Mouse (Mus musculus) adrenal gland, postnatal 4 days (tissue): Measurements from ENCODE around the gene Adgrb2. TPM values are rescaled to one million over a fixed set of nuclear protein-coding genes. Genes with fewer than 3 reads are reported as not detected.

Source experiments
- DNase-seq, 2 experiments: peaks; one replicate each; pipeline ENCODE4 v3.0.0; 2021 to 2022; ENCODE audit warnings: low spot score in 2 of 2, mixed read lengths in 2 of 2
- long read RNA-seq, 2 experiments: library from polyadenylated mRNA; stranded (forward); transcript quantifications; one replicate each; pipeline ENCODE4 v2.0.0; 2021
- total RNA-seq, 2 experiments: library from RNA; stranded (reverse); gene quantifications; 2 replicates each; pipeline ENCODE4 v1.2.3; 2021

The Adgrb2 gene
- total RNA-seq: 10 to 100 TPM; 41.2 to 43.1 TPM
- long read RNA-seq, experiment 1, full-length matches to known transcripts: 2 of 29 reads
- long read RNA-seq, experiment 1, partial matches to known transcripts: 16 of 29 reads
- long read RNA-seq, experiment 1, other reads (novel, unspliced or antisense): 11 of 29 reads
- long read RNA-seq, experiment 2, partial matches to known transcripts: 33 of 52 reads
- long read RNA-seq, experiment 2, other reads (novel, unspliced or antisense): 19 of 52 reads

DNA sequence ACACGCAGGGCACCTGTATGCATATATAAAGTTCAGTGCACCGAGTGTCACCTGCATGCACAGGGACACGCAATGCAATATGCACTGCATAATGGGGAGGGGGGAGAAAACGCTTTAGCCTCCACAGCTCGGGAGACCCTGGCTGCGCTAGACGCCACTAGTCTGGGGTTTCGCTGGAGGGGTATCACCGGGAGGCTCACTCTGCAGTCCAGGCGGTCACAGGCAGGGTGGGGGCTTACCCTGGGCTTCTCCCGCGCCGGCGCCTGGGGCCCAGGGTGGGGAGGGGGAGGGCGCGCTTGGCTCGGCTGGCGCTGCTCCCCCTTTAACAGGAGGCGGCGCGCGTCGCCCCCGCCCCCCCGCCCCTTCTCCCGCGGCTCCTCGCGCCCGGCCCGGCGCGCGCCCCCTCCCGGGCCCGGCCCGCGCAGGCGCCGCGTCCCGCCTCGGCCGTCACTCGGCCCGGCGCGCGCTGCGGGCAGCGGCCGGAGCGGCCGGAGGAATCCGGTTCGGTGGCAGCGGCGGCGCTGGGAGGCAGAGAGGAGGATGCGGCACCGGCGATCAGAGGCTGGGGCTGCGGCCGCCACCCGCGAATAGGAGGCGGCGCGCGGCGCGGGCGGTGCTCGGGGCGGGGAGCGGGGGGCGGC is at the start of gene Adgrb2:
TSS of gene Adgrb2 (plus strand) at position 450 of the 641 bp plus-strand sequence.
- DNase-seq: no peak

DNA sequence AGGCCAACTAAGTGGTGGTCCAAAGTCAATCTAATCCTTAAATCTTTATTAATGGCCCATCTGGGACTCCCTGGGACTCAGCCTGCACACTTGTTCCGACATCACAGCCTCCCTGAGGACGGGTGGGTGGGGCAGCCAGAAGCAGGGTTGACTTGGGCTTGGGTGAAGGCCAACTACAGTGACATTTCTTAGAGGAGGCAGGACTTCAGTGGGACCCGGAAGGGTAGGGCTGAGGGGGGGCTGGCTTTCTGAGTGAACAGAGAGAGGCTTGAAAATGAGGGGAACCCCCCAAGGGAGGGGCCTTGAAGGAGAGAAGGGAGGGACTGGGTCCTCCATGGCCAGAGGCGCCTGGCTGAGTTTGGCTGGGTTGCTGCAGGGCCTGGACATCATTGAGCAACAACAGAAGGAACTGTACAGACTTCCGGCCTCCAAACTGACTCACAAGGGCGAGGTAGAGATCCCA is 33.3 kb upstream of the Adgrb2 start:
- no peak for DNase-seq

DNA sequence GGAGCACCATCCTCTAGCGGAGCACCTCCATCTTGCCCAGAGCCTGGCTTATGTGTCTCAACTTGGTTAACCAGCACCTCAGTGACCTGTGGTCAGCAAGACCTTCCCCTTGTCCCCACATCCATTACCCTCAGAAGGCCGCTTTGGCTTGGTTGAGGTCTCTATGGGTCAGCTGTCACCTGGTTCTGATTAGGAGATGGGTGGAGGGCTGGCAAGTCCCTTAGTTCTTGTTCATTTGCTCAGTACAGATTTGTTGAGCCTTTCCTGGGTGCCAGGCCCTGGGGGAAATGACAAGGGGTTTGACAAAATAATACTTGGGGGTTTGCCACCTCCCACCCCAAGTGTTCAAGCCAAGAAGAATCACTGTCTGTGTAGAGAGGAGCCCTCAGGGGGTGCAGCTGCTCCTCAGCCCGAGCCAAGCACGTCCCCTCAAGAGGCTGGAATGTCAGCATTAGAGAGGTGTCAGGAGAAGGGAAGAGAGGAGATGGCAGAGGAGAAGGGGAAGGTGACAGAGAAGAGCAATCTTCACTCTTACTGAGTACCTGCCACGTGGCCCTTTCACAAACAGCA is 32.3 kb upstream of the Adgrb2 start:
- no peak for DNase-seq

DNA sequence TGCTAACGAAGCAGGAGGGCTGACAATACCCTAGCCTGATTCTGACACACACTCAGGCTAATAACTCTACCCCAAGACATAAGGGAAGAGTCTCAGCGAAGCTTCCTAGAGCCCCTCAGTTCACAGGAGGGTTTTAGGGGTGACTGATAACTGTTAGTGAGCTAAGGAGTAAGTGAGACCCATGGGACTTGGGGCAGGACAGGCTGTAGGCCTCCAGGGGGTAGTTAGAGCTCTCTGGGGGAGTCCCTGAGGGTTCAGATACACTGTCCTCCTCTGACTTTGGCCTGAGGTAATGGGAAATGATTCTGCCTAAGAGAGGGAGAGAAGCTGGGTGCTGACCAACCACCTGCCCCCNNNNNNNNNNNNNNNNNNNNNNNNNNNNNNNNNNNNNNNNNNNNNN is 30.1 kb upstream of the Adgrb2 start:
- no peak for DNase-seq

DNA sequence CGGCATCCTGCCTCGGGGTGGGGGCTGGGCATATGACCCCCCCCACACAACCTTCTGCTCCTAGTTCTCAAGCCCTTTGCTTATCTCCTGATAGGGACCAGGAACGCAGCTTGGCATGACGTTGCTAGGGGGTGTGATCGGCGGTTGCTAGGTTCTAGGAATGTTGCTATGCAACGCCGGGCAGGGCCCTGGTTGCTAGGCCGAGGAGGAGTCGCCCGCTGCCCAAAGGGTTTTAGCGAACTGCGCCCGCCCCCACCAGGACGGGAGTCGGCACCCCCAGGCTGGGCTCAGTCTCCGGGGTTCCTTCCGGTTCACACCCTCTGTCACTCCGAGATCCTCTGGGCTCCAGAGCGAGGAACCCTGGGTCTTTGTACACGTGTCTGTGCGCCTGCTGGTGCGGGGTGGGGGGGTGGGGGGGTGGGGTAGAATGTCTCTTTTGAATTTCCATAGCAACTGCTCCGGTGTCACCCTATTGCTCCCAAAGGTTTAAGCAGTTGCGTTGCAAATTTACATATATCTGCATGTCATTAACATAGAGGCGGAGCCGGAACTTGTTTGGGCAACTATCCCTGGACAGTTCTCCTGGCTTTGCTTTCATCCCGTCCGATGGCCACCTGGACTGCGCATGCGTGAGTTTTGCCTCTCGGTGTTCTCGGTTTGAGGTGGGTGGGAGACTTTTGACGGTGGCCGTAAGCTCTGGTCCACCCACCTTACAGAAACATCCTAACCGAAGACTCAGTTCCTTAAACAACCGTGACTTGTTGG is 24.3 kb upstream of the Adgrb2 start:
- peak in 1 of 2 experiments; percentile 40 for DNase-seq

DNA sequence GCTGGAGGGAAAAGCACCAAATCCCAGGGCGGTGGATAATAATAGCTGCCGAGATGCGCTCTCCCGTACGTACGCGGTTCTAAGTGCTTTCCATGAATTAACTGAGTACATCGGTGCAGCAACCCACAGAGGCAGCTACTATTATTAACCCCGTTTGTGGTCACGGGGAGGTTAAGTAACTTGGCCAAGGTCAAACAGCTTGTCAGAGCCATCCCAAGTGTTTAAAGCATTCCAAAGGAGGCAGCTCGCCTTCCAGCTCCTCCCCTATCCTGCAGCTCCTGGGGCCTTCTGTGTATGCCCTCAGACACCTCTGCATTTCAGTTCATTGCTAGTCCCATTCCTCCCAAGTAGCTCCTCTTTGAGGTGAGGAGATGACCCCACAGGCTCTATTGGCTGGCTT is 19.4 kb upstream of the Adgrb2 start:
- no peak for DNase-seq

DNA sequence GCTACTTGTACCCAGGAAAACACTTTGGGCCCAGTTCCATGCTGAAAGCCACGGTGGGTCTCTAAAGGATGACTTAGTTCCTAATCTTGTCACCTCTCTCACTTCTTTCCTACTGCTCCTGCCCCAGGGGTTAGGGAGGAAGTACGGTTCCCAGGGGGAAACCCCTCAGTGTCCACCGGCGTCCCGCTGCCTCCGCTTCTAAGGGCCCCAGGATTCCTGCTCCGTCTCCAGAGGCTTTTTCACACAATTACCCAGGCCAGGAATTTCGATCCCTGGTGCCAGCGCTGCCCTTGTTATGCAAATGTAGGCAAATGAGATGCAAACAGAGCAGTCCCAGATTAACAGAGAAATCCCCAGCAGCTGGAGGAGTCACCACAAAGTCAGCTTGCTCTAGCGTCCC is 18.5 kb upstream of the Adgrb2 start:
- no peak for DNase-seq

DNA sequence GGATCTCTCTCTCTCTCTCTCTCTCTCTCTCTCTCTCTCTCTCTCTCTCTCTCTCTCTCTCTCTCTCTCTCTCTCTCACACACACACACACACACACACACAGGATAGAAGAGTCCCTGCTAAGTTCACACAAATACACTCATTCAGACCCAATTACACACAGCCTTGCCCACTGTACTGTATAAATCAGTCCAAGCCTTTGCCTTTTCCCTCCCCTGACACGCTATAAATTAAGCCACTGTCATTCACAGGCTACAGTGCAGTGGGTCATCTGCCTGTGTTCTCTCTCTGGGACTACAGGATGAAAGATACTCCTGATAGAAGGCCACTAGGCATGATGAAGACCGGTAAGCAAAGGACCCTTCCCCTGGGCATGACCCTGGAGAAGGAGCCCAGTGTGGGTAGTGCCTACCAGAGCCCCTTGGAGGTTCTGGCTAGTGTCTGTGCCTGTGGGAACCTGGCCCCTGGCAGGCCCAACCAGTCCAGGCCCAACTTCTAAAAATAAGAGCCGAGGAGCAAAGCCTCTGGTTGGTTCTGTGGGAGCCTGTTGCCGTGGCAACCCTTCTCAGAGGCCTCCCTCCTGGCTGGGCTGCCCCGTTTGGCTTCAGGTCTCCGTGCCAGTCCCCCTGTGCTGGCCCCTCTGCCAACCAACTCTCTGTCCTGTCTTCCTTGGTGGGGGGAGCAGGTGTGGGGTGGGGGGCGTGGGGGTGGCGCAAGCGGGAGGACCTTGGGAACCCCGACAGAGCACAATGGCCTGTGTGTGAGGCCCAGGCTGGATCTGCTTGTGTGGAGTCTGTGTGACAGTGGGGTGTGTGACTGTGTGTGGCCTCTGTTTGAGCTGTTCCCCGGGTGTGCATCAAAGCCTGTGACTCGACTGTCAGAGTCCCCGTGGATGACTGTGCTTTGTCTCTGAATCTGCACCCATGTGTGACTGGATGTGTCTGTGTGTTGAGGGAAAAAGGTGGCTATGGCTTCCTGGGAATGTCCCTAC is 17.4 kb upstream of the Adgrb2 start:
- no peak for DNase-seq

DNA sequence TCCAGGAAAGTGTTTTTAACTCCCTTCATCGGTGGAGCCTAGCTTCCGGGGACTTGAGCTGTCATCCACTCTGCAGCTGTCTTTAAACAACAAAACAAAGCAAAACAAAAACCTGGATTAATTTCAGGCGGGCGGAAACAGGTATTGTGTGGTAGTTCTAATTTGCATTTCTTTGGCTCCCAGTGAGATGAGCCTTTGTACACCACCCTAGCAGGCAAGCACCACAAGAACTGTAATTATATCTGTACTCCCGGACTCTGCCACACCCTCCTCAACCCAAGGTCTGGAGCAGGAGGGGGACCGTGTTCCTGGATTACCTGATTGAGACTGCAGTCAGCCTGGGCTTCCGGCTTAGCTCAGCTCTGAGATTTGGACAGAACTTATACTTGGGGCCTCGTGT is 14.5 kb upstream of the Adgrb2 start:
- no peak for DNase-seq

DNA sequence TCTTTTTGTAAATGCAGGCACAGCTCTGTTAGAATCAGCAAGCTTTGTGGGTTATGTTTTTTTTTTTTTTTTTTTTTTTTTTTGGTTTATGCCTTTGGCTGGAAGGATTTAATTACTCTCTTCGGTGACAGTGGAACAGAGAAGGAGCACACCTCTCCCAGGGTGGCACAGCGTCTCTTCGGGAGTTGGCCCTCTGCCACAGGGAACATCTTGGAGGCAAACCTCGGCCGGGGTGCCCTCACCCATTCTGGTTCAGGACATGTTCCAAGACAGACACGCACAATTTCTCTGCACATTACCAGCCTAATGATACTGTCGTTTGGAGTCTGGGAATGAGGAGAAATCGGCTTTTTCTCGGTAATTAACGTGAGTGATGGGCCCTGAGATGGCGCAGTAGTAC is 13.8 kb upstream of the Adgrb2 start:
- no peak for DNase-seq

DNA sequence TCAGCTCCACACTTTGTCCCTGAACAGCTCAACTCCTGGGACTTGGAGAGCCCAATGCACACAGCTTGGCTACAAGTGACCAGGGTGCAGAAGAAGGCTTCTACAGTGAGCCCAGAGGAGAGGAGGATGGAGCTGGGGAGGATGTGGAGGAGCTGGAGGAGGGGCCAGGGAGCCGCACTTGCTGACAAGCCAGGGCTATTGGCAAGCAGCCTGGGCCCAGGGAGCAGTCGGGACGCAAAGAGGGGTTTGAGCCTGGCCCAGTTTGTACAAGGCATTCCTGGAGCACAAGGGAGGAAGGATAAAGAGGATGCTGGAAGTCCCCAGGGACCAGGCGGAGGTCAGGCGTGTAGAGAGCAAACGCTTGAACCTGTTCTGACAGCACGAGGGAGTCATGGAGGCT is 12.7 kb upstream of the Adgrb2 start:
- DNase-seq: no peak

DNA sequence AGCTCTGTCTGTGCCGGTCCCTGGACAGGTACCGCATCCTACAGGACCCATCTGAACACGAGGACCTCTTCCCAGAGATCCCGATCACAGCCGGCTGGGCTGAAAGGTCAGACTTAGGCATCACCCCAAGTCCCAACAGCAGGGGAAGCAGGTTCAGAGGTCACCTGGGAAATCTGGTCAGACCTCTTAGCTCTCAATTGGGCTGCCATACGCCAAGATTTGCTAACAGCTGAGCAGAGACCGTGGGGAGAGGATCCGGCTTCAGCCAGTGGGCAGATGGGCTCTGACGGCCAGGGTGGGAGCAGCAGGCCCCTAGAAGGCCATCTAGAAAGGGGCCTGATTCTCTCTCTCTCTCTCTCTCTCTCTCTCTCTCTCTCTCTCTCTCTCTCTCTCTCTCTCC is 10.4 kb upstream of the Adgrb2 start:
- DNase-seq: no peak

DNA sequence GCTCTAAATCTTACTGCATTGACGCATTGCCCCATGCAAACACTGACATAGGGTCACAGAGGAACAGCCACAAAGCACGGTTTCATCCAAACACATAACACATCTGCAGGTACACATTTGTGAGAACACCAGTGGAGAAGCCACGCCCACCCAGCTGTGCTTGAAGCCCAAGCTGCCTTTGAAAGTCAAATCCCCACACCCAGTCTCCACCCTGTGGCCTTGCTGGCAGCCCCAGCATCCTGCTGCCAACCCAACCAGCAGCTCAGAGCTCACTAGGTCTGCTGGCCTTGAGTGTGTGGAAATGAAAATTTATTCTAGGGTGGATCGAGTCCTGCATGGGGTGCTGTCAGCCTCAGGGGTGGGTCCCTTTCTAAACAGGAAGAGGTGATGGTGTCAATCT is 7.4 kb upstream of the Adgrb2 start:
- DNase-seq: no peak

DNA sequence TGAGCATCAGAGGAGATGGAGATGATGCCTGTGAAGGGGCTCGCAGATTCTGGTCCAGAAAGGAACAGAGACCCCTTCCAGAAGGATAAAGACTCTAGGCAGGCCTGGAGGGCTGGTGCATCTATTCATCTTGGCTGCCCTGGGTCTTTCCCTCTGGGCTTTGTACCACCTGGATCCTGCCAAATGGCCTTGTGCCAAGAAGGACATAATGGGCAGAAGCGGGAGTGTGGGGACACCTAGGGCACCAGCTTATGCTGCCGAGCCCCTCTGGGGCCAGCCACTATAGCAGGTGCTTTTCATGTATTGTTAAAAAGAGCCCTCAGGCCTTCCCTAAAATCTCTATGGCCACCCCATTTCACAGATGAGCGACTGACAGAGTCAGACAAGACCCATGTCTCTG is 6.4 kb upstream of the Adgrb2 start:
- no peak for DNase-seq

DNA sequence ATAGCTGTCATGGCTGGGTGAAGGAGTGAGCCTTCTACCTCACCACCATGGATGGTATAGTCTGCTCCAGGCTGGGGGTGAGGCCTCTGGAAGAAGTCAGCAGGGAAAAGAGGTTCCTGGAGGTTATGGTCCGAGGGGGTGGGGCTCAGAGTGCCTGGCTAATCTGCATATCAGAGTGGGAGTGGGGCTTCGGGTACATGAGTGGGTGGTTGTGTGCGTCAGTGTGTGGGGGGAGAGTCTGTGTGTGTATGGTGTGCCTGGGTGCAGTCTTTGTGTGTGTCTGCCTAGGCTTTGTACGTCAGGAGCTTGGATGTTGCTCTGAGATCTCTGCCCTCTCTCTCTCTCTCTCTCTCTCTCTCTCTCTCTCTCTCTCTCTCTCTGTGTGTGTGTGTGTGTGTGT is 5.7 kb upstream of the Adgrb2 start:
- DNase-seq: no peak

DNA sequence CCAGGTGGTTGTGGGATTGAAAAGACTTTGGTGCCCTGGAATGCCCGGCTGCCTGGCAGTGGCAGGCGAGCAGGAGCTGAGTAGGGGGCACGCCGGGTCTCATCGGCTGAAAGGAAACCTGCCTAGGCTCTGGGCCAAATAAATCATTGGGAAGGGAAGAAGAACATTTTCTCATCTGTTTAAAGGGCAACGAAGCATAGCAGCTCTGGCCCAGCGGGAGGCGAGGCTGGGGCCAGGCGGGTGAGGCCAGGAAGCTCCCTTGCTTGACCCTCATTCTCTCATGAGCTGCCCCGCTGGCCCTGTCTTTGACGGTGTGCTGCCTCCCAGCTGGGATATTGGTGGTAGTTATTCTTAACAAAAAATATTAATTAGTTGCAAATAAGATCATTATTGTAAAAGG is 3.0 kb upstream of the Adgrb2 start:
- DNase-seq: no peak

DNA sequence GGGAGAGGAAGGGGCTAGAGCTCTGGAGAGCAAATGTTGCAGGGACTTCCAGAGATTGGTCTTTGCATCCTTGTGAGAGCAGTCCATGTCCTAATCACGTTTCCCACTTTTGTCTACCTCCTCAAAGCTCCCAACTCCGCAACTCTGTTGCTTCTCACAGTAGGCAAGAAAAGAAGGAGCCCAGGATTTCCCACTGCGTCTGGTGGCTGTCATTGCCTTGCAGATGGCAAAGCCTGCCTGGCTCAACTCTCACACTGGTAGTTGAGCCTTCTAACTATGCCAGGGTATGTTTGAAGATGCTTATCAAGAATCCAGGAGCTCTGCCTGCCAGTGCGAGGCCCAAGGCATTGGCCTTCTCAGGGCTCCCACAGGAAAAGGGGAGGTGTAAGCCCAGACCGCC is 1.6 kb upstream of the Adgrb2 start:
- DNase-seq: no peak

DNA sequence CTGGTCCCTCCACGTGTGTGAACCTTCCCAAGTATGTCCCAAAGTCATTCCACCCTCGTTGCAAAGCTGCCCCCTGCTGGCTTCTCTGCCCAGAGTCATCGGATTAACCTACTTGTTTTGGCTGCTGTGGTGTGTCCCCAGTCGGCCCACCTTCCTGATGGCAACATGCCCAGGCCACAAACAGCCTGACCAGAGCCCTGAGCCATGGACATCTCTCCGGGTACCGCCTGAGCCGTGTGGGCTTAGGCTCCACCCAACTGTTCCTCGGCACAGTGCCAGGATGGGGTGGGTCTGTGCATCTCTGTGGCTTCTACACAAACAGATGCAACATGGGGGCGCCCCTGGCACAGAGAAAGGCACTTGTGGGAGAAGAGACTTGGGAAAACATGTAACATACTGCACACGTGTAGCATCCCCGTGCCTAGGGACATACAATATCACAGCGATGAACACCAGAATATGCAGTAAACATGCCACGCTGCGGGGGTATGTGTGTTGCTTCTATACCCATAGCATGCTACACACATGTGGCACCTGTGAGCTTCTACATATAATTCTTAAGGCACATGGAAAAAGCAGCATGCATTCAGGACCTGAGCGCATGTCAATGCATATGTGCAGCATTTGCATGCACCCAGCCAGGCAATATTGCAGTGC is 778 bp upstream of the Adgrb2 start:
- DNase-seq: peak; percentile 30 to 54

DNA sequence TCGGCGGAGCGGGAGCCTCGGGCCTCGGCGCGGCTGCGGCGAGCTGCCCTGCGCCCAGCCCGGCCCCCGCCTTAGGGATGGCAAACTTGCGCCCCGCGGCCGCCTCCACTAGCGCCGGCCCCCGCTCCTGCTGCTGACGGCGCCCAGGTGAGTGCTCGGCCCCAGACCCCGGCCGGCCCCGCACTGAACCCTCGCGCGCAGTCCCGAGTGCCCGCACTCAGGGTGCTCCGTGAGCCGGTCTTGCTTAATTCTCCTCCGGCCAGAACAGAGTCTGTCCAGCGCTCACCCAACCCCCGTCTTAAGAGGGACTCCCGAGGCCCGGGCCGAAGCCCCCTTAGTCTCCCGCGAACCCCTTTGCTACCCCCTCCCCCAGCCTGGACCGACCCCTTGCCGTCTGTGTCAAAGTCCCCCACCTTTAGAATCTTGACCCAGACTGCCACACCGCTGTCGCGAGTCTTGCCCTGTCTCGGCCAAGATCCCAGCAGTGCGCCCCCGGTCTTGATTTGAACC is 546 bp downstream of the Adgrb2 start:
- no peak for DNase-seq
